Mouse (Mus musculus): ENCODE results near the gene Gm5065. TPM values are rescaled to one million over a fixed set of nuclear protein-coding genes. Genes with fewer than 3 reads are reported as not detected.

The Gm5065 gene
- not detected for total RNA-seq (2023)

DNA sequence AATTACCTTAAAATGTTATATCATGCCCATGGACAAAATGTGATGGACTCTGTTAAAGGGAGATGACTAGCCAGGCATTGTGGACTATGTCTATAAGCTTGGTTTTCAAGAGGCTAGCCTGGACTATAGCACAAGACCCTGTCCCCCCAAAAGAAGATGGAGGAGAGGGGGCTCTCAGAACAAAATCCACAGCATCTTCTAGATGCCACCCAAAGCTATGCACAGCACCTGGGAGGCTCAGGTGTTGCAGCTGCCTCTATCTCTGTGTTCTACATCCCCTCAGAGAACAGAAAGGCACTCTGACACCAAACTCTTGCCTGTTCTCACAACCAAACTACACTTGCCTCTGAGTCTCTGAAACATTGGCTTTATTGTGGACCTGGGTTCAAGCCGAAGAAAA, at the start of gene Gm5065:
Gene Gm5065, plus strand, starts transcription at position 301 of the 400 bp plus-strand sequence.

DNA sequence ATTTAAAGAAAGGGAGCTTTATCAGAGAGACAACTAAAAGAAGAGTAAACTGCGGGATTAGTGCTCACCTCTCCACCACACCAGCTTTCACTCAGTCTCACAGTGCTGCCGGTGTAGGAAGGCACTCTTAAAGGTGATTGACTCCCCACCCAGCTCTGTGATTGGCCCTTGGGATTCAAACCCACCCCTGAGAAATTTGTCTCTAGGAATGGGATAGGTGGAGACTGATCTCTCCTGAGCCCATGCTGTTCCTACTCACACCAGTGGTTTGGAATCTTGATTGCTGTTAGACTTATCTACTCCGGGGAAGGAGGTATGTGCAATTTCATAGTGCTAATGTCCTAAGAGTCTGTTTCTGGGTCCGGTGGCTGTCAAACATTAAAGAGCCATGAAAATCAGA, 598 bp downstream of the Gm5065 start, which contains the start of gene Nlrp2:
Gene Nlrp2, minus strand, starts transcription at position 101 of the 400 bp plus-strand sequence.

Other genes starting within 250 kb of the Gm5065 start
- not detected for gene Rfpl4, start 233.6 kb upstream of the Gm5065 start, total RNA-seq (2023)
- under 1 TPM in 1 of 2 experiments, not detected in 1; 0.64 TPM for gene Rasl2-9, start 224.6 kb upstream of the Gm5065 start, total RNA-seq (2023)
- gene Vmn1r55, start 200.9 kb upstream of the Gm5065 start, total RNA-seq (2023) = not detected
- gene Vmn1r56, start 153.8 kb upstream of the Gm5065 start, total RNA-seq (2023) = not detected
- not detected for gene Vmn1r57, start 132.0 kb upstream of the Gm5065 start, total RNA-seq (2023)
- gene Nlrp2, start 498 bp downstream of the Gm5065 start, total RNA-seq (2023) = not detected
- not detected for gene Vmn1r58, start 62.9 kb downstream of the Gm5065 start, total RNA-seq (2023)
- not detected for gene Vmn1r59, start 106.2 kb downstream of the Gm5065 start, total RNA-seq (2023)
- gene Vmn2r28, start 143.4 kb downstream of the Gm5065 start, total RNA-seq (2023) = not detected
- not detected for gene Vmn1r60, start 196.8 kb downstream of the Gm5065 start, total RNA-seq (2023)